Mouse (Mus musculus) CH12.LX (cell line): ENCODE measurements around the gene Tgm2. TPM values are rescaled to one million over a fixed set of nuclear protein-coding genes. Genes with fewer than 3 reads are reported as not detected.

Experiments used
- DNase-seq: peaks from one replicate; pipeline ENCODE4 v3.0.0-alpha.2; 2013; ENCODE audit errors: extremely low read depth
- H3K27ac ChIP-seq: 2 replicates; pipeline ENCODE4 v1.5.1; 2012; ENCODE audit warnings: low read depth, mild to moderate bottlenecking, control low read depth, moderate library complexity; ENCODE audit not compliant: insufficient read depth
- H3K27me3 ChIP-seq: replicated peaks from 2 replicates; pipeline ENCODE3; 2012; ENCODE audit warnings: inconsistent platforms
- H3K36me3 ChIP-seq, 2 experiments: replicated peaks in 1 of 2; 2 replicates each; pipeline versions ENCODE3 to v1.6.1; 2012; ENCODE audit warnings: inconsistent platforms in 1 of 2, low read length in 1 of 2, mild to moderate bottlenecking in 1 of 2, mixed read lengths in 1 of 2, moderate library complexity in 1 of 2; ENCODE audit not compliant: control insufficient read depth in 1 of 2, insufficient read depth in 1 of 2
- H3K4me1 ChIP-seq, 2 experiments: 2 replicates each; pipeline ENCODE4 v1.6.1; 2012; ENCODE audit warnings: inconsistent platforms in 1 of 2, moderate library complexity in 1 of 2; ENCODE audit not compliant: insufficient read depth in 2 of 2, control insufficient read depth in 1 of 2
- H3K4me2 ChIP-seq: 2 replicates; pipeline ENCODE4 v1.6.1; 2012; ENCODE audit warnings: low read depth, mild to moderate bottlenecking, control low read depth; ENCODE audit not compliant: poor library complexity, insufficient read depth, severe bottlenecking
- H3K4me3 ChIP-seq, 3 experiments: fragments of 150-350 bp in 1 of 3; sonication (generic) in 1 of 3; replicated peaks in 1 of 3; 2 replicates each; pipeline versions ENCODE3 to v1.5.1; 2011 to 2012; ENCODE audit warnings: low read depth in 2 of 3, low read length in 2 of 3, mild to moderate bottlenecking in 2 of 3, moderate library complexity in 2 of 3, control low read depth in 1 of 3, improper control_type of control experiment in 1 of 3, inconsistent platforms in 1 of 3, mixed read lengths in 1 of 3; ENCODE audit not compliant: poor library complexity in 1 of 3
- H3K79me2 ChIP-seq: replicated peaks from 2 replicates; pipeline ENCODE4 v1.6.1; 2012; ENCODE audit warnings: mild to moderate bottlenecking, moderate library complexity; ENCODE audit not compliant: control insufficient read depth, poor library complexity, insufficient read depth, severe bottlenecking; ENCODE audit errors: extremely low read depth
- H3K9ac ChIP-seq: 2 replicates; pipeline ENCODE4 v1.6.1; 2012; ENCODE audit warnings: low read depth, mild to moderate bottlenecking, control low read depth, moderate library complexity; ENCODE audit not compliant: insufficient read depth
- H3K9me3 ChIP-seq: replicated peaks from 2 replicates; pipeline ENCODE3; 2012; ENCODE audit warnings: low read length, inconsistent platforms, mixed read lengths
- BHLHE40 ChIP-seq: IDR thresholded peaks from 2 replicates; pipeline ENCODE4 v1.6.1; 2011; ENCODE audit warnings: mild to moderate bottlenecking, low read depth, low read length, improper control_type of control experiment
- CTCF ChIP-seq, 2 experiments: IDR thresholded peaks in 1 of 2; conservative IDR thresholded peaks in 1 of 2; 2 replicates each; pipeline ENCODE4 v1.5.1; 2011 to 2012; ENCODE audit warnings: low read depth in 2 of 2, low read length in 2 of 2, improper control_type of control experiment in 1 of 2, inconsistent platforms in 1 of 2, mild to moderate bottlenecking in 1 of 2, moderate library complexity in 1 of 2
- E2F4 ChIP-seq: IDR thresholded peaks from 2 replicates; pipeline ENCODE4 v1.6.1; 2011; ENCODE audit warnings: low read depth, low read length, improper control_type of control experiment; ENCODE audit not compliant: insufficient replicate concordance
- ELF1 ChIP-seq: IDR thresholded peaks from 2 replicates; pipeline ENCODE4 v1.6.1; 2014; ENCODE audit warnings: low read depth, mild to moderate bottlenecking, inconsistent platforms, low read length, improper control_type of control experiment
- ETS1 ChIP-seq: conservative IDR thresholded peaks from 2 replicates; pipeline ENCODE4 v1.6.1; 2012; ENCODE audit warnings: low read depth, mild to moderate bottlenecking, inconsistent platforms, low read length, improper control_type of control experiment, moderate library complexity
- JUND ChIP-seq: conservative IDR thresholded peaks from 2 replicates; pipeline ENCODE4 v1.6.1; 2011; ENCODE audit warnings: low read depth, low read length, improper control_type of control experiment
- KAT2A ChIP-seq: IDR thresholded peaks from 2 replicates; pipeline ENCODE4 v1.6.1; 2012; ENCODE audit warnings: low read length, improper control_type of control experiment, inconsistent platforms; ENCODE audit not compliant: insufficient replicate concordance
- MAFK ChIP-seq: IDR thresholded peaks from 2 replicates; pipeline ENCODE4 v1.6.1; 2011; ENCODE audit warnings: low read length, improper control_type of control experiment; ENCODE audit not compliant: insufficient replicate concordance
- MAX ChIP-seq: IDR thresholded peaks from 2 replicates; pipeline ENCODE4 v1.6.1; 2011; ENCODE audit warnings: low read length, improper control_type of control experiment
- MXI1 ChIP-seq: IDR thresholded peaks from 2 replicates; pipeline ENCODE4 v1.6.1; 2011; ENCODE audit warnings: mild to moderate bottlenecking, low read depth, low read length, improper control_type of control experiment
- NELFE ChIP-seq: IDR thresholded peaks from 2 replicates; pipeline ENCODE4 v1.6.1; 2011; ENCODE audit warnings: low read depth, low read length, improper control_type of control experiment
- NRF1 ChIP-seq: IDR thresholded peaks from 2 replicates; pipeline ENCODE4 v1.6.1; 2014; ENCODE audit warnings: low read depth, mild to moderate bottlenecking, inconsistent platforms, low read length, improper control_type of control experiment, moderate library complexity
- PAX5 ChIP-seq: IDR thresholded peaks from 2 replicates; pipeline ENCODE4 v1.6.1; 2012; ENCODE audit warnings: low read length, inconsistent platforms, mixed read lengths
- POLR2A ChIP-seq: IDR thresholded peaks from 2 replicates; pipeline ENCODE4 v1.6.1; 2011; ENCODE audit warnings: low read depth, mild to moderate bottlenecking, improper control_type of control experiment, low read length
- POLR2AphosphoS2 ChIP-seq: IDR thresholded peaks from 2 replicates; pipeline ENCODE4 v1.6.1; 2011; ENCODE audit warnings: low read depth, low read length, improper control_type of control experiment
- RCOR1 ChIP-seq: conservative IDR thresholded peaks from 2 replicates; pipeline ENCODE4 v1.6.1; 2012; ENCODE audit warnings: low read depth, mild to moderate bottlenecking, inconsistent platforms, low read length, improper control_type of control experiment
- SIN3A ChIP-seq: IDR thresholded peaks from 2 replicates; pipeline ENCODE4 v1.6.1; 2012; ENCODE audit warnings: low read length, improper control_type of control experiment, inconsistent platforms
- UBTF ChIP-seq: IDR thresholded peaks from 2 replicates; pipeline ENCODE4 v1.6.1; 2012; ENCODE audit warnings: low read depth, mild to moderate bottlenecking, inconsistent platforms, low read length, improper control_type of control experiment, moderate library complexity
- USF1 ChIP-seq: IDR thresholded peaks from 2 replicates; pipeline ENCODE4 v1.6.1; 2014; ENCODE audit warnings: low read depth, mild to moderate bottlenecking, inconsistent platforms, low read length, improper control_type of control experiment
- USF2 ChIP-seq: conservative IDR thresholded peaks from 2 replicates; pipeline ENCODE4 v1.6.1; 2011; ENCODE audit warnings: low read depth, low read length, improper control_type of control experiment
- ZKSCAN1 ChIP-seq: IDR thresholded peaks from 2 replicates; pipeline ENCODE4 v1.6.1; 2012; ENCODE audit warnings: low read depth, inconsistent platforms, low read length, improper control_type of control experiment, borderline replicate concordance
- ZMIZ1 ChIP-seq: IDR thresholded peaks from 2 replicates; pipeline ENCODE4 v1.6.1; 2012; ENCODE audit warnings: low read depth, mild to moderate bottlenecking, inconsistent platforms, low read length, improper control_type of control experiment
- ZNF384 ChIP-seq: IDR thresholded peaks from 2 replicates; pipeline ENCODE4 v1.6.1; 2012; ENCODE audit warnings: low read depth, low read length, improper control_type of control experiment, inconsistent platforms
- dilution Hi-C: fragments of 300-500 bp; cut with MboI; formaldehyde crosslinking; loops from 2 replicates; pipeline ENCODE4 v1.14.3; 2020; ENCODE audit warnings: low sequenced_read_pairs; ENCODE audit not compliant: extremely low pct_unique_long_range_greater_than_20kb, extremely low pct_ligation_motif_present
- in situ Hi-C: fragments of 300-500 bp; cut with MboI; formaldehyde crosslinking; loops from 3 replicates; pipeline ENCODE4 v1.14.3; 2019; ENCODE audit warnings: low sequenced_read_pairs, low pct_ligation_motif_present, low pct_unique_long_range_greater_than_20kb, mixed read lengths
- polyA plus RNA-seq: library from polyadenylated mRNA; unstranded; fragments of >175 nt; gene quantifications from 2 replicates; pipeline ENCODE4 v1.2.1, GENCODE M21; 2012; ENCODE audit warnings: low read depth; ENCODE audit not compliant: insufficient read length
- total RNA-seq, 2 experiments: library from RNA; depleted of rRNA; stranded (reverse); fragments of 300-350 nt in 1 of 2; fragments of >200 nt in 1 of 2; gene quantifications; 2 replicates each; pipeline ENCODE4 v1.2.3; 2012 to 2014

Tgm2 gene
- total and polyA plus RNA-seq, 3 experiments, result 0.08 to 0.50 (median 0.21) TPM

GRCm38 (mm10) chr2:158144263-158144662 lies 2.0 kb downstream of the Tgm2 start:
- Histone ChIP-seq H3K9me3 (no peaks in the 10 kb centered on the region), H3K36me3 (no peaks in the 10 kb centered on the region), H3K9ac (no peak overlapping the region), H3K79me2 (no peaks in the 10 kb centered on the region), H3K4me2 (no peak overlapping the region), H3K4me1 (peaks cover 3 to 12% of the 10 kb centered on the region in 2 experiments; a peak in 2 of 4 replicates), H3K27me3 (peaks cover 82% of the 10 kb centered on the region), H3K27ac (no peak overlapping the region), H3K4me3 (no peak overlapping the region)
- dilution Hi-C loops, result no loop called here
- no peak for DNase-seq
- in situ Hi-C loops, result no loop called here
- no peak for TF ChIP-seq BHLHE40
- TF ChIP-seq RCOR1, result no peak
- no peak for TF ChIP-seq UBTF
- no peak for TF ChIP-seq ETS1
- TF ChIP-seq CTCF (conservative IDR thresholded peaks at IDR 0.05 in 1 of 2, IDR thresholded peaks at IDR 0.05 in 1 of 2; ENCODE audit: low read depth in 2 of 2, low read length in 2 of 2), result no peak
- no peak for TF ChIP-seq JUND
- no peak for TF ChIP-seq USF1
- TF ChIP-seq NELFE, result no peak
- TF ChIP-seq POLR2AphosphoS2, result no peak
- no peak for TF ChIP-seq ZMIZ1
- no peak for TF ChIP-seq MAFK
- TF ChIP-seq ZKSCAN1, result no peak
- TF ChIP-seq MAX, result no peak
- no peak for TF ChIP-seq MXI1
- no peak for TF ChIP-seq SIN3A
- no peak for TF ChIP-seq ZNF384
- no peak for TF ChIP-seq E2F4
- TF ChIP-seq, all 38 proteins: peak for 0

- Histone ChIP-seq H3K27me3 (peaks cover 82% of the 10 kb centered on the region), H3K9me3 (no peaks in the 10 kb centered on the region), H3K36me3 (no peaks in the 10 kb centered on the region), H3K27ac (no peak overlapping the region), H3K4me2 (no peak overlapping the region), H3K4me1 (peaks cover 3 to 12% of the 10 kb centered on the region in 2 experiments; a peak in 2 of 4 replicates), H3K79me2 (no peaks in the 10 kb centered on the region), H3K9ac (no peak overlapping the region), H3K4me3 (no peak overlapping the region)
- dilution Hi-C loops (no loop called here), in situ Hi-C loops (no loop called here)
- no peak for TF ChIP-seq NELFE
- no peak for TF ChIP-seq KAT2A
- no peak for TF ChIP-seq USF1
- no peak for TF ChIP-seq POLR2A
- TF ChIP-seq PAX5, result no peak
- TF ChIP-seq NRF1, result no peak
- no peak for TF ChIP-seq USF2
- no peak for TF ChIP-seq ELF1
- TF ChIP-seq BHLHE40, result no peak
- TF ChIP-seq ZMIZ1, result no peak
- no peak for DNase-seq
Observed at GRCm38 (mm10) chr2:158143816-158144215, 2.4 kb downstream of the Tgm2 start.
